Mouse (Mus musculus): ENCODE results near the gene Tmem251. TPM values are rescaled to one million over a fixed set of nuclear protein-coding genes. Genes with fewer than 3 reads are reported as not detected.

The Tmem251 gene
- total RNA-seq, 2 experiments from 2014 or later, result 4.9 to 5.1 TPM

GRCm38 (mm10) chr12:102785593-102785985 is 42.0 kb downstream of the Tmem251 start:
- DNase-seq (ENCODE audit: low spot score in 2 of 2), result peak in 1 of 2 experiments; percentile 17
- intact Hi-C loops (cut with DNase I), result loop anchor here (10.0 kb wide), 1 partner anchor 279 kb away; no protein-coding TSS in a partner anchor

GRCm38 (mm10) chr12:102787927-102788326 is 44.4 kb downstream of the Tmem251 start:
- intact Hi-C loops (cut with DNase I), result loop anchor here (10.0 kb wide), 1 partner anchor 277 kb away; no protein-coding TSS in a partner anchor

More at GRCm38 (mm10) chr12:102787927-102788326, 44.4 kb downstream of the Tmem251 start:
- DNase-seq (ENCODE audit: low spot score in 2 of 2), result no peak

Other genes with a start within 250 kb of the Tmem251 start
- gene Chga, start 188.8 kb upstream of the Tmem251 start, total RNA-seq (2021), result 100 to 1,000 TPM; 190 to 204 TPM
- gene Itpk1, start 38.8 kb upstream of the Tmem251 start, total RNA-seq (2021), result 10 to 100 TPM; 74.9 to 76.2 TPM
- gene Moap1, start 101 bp upstream of the Tmem251 start, total RNA-seq (2021), result 10 to 100 TPM; 37.4 to 38.3 TPM
- not detected for gene Gm28051, start 14.0 kb downstream of the Tmem251 start, total RNA-seq (2021)
- 10 to 100 TPM; 12.8 to 14.0 TPM for gene Gon7, start 14.0 kb downstream of the Tmem251 start, total RNA-seq (2021)
- gene Ubr7, start 14.2 kb downstream of the Tmem251 start, total RNA-seq (2021), result 10 to 100 TPM; 33.4 to 34.5 TPM
- gene Gm20604, start 14.9 kb downstream of the Tmem251 start, total RNA-seq (2021), result 10 to 100 TPM; 20.6 to 21.9 TPM
- gene Btbd7, start 134.7 kb downstream of the Tmem251 start, total RNA-seq (2021), result 10 to 100 TPM; 17.9 TPM
- gene Cox8c, start 155.6 kb downstream of the Tmem251 start, total RNA-seq (2021), result not detected
- gene Unc79, start 205.1 kb downstream of the Tmem251 start, total RNA-seq (2021), result 10 to 100 TPM; 43.4 TPM